Mouse (Mus musculus) adrenal gland, postnatal 14 days (tissue): ENCODE results near the gene Vstm2a. TPM values are rescaled to one million over a fixed set of nuclear protein-coding genes. Genes with fewer than 3 reads are reported as not detected.

Experiments used
- DNase-seq: peaks from one replicate; pipeline ENCODE4 v3.0.0; 2021; ENCODE audit warnings: mixed read lengths
- long read RNA-seq, 2 experiments: library from polyadenylated mRNA; stranded (forward); transcript quantifications; one replicate each; pipeline ENCODE4 v2.0.0; 2021
- total RNA-seq: library from RNA; stranded (reverse); gene quantifications from 2 replicates; pipeline ENCODE4 v1.2.3, GENCODE M21; 2021

Vstm2a gene
- 0.30 TPM in 1 of 2 replicates, not detected in the other for total RNA-seq
- long read RNA-seq, experiment 1, result 0 reads
- long read RNA-seq, experiment 2, result 0 reads

- DNase-seq, result peak; percentile 40
Observed at GRCm38 (mm10) chr11:16257473-16257921, at the start of gene Vstm2a. Gene Vstm2a (plus strand): TSS chr11:16257724.

GRCm38 (mm10) chr11:16257011-16257410 is 513 bp upstream of the Vstm2a start:
- DNase-seq, result no peak

DNA sequence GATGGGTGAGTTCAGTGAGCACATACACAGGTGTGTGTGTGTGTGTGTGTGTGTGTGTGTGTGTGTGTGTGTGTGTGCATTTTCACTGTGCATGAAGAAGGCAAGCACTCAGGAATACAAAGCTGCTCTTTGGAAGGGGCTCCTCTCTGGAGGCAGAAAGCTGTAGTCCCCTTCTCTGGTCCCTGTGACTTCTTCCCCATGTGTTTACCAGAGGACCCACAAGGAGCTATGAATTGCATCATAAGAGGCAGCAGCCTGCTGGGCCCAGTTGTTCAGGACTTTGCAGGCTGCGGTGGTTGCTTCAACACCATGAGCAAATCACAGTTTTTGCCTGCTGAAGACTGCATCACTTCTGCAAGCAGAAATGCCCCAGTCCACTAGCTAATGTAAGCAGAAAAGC is 776 bp downstream of the Vstm2a start:
- DNase-seq, result no peak

DNA sequence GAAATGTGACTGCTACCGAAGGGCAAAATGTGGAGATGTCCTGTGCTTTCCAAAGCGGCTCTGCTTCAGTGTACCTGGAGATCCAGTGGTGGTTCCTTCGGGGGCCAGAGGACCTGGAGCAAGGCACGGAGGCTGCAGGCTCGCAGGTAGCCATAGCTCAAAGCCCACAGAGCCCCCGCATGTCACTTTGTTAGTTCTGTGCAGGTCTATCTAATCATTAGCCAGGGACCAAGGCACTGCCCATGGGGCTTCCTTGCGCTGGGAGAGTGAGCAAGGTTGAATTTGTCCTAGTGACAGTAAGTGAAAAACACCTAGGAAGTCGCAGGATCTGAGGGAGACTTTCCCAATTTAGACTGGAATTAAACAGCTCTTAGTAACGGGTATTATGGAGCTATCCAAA is 2.4 kb downstream of the Vstm2a start:
- DNase-seq, result no peak

DNA sequence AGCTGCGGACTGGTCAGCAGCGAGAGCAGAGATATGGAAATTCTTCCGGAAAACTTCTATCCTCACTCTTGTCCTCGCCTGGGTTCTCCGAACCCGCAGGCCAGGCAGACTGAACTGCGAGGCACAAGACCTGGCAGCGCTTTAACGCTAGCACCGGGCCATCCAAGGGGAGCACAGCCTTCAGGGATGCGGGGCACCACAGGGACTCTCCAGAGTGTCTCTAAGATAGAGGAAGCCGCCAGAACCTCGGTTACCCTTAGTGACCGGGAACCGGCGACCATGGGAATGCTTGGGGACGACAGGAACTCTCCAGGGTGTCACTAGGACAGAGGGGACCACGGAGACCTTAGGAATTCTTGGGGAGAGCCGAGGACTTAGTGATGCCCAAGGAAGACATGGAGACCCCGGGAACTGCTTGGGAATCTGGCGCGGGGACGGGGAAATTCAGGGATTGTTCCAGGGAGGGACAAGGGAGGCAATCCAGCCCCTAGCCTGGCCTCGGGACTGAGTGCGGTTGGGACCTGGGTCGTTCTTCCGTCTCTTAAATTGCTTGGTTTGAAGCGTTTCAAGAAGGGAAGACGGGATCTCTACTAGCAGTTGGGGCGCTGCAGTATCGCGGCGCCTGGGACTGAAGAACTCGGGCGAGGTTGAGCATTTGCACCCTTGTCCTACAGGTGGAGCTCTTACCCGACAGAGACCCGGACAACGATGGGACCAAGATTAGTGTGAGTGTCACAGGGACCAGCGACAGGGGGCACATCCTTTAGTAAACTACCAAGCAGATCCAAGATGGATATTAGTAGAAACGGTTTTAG is 3.4 kb downstream of the Vstm2a start:
- DNase-seq, result peak; percentile 58

- no peak for DNase-seq
Observed at GRCm38 (mm10) chr11:16268396-16268795, 10.9 kb downstream of the Vstm2a start.

DNA sequence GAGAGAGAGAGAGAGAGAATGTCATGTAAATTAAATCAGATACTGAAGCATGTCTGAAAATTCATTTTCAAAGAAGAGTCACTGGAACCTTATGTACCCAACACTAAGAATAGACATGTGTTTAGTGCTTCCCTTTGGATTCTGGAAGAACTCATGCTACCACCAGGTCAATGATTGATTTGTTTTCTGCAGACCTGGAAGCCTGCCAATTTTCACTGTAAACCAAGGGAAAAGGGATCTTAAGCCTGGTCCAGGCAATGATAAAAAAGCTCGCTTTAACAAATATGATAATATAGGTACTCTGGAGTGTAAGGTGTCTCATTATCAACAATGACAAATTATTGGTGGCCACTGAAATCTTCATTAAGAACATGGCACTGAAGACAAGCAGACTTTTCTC is 32.9 kb downstream of the Vstm2a start:
- no peak for DNase-seq

GRCm38 (mm10) chr11:16292960-16293359 is 35.4 kb downstream of the Vstm2a start:
- DNase-seq, result no peak

- DNase-seq, result no peak
Observed at GRCm38 (mm10) chr11:16296521-16296920, 39.0 kb downstream of the Vstm2a start.

DNA sequence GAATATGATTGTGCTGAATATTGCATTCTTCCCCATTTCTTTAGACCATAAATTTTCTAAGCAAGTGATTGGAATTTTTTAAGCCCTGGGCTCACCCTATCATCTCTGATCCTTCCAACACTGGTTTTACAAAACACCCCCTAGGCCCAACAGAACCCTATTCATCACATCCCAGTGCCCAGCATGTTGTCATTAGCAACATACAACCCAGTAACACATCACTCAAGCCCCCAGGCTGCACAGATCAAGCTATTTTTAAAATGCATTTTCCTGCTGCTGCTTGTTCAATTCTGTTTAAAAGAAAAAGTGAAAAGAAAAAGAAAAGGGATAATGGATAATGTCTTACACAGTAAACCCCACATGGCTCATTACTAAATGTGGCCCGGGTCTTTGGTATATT is 42.0 kb downstream of the Vstm2a start:
- no peak for DNase-seq

DNA sequence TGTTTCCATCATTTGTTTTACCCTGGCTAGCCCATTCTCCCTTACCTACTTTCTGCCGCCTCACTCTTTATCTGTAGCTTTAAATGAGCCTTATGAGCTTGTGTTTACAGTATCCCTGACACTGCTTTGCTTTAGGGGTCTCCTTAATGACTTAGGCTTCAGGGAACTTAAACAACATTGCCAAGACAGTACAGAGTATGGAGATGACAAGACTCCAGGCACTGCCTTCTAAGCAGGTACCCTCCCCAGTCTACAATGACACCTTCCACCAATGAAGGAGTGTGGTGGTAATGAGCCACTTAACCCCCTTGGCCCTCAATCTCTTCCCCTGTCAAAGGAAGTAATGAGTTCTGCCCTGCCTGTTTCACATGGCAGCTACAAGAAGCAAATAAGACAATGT is 42.4 kb downstream of the Vstm2a start:
- DNase-seq, result no peak

DNA sequence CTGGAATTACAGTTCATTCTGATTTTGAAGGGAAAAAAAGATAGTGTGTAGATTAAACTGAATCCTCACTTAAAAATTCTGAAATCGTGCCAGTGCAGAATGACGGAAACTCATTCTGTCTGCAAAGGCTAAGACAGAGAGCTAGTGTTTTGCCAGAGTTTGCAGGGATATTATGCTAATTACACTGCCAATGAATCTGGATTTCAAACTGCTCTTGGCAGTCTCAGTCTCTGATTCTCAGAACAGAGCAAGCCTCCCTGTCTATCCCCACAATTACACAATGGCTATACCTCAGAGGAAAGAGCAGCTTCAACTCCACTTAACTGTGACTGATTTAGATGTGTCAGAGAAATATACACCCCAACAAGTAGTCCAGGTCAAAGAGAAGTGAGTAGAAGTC is 43.2 kb downstream of the Vstm2a start:
- DNase-seq, result no peak

- DNase-seq, result no peak
Observed at GRCm38 (mm10) chr11:16315097-16315496, 57.6 kb downstream of the Vstm2a start.

DNA sequence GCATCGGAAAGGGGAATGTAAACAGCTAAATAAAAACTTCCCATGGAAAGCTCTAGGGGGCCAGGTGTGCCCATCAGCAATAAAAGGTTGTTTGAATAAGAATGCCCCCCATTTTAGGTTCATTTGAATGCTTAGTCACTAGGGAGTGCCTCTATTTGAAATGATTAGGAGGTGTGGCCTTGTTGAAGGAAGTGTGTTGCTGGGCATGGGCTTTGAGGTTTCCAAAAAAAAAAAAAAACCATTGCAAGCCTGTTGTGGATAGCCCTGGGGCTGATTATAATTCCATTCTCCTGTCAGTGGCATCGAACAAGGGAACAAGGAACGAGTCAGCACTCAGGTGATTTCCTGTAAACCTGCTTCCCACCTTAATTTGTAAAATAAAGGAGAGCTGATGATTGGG is 87.7 kb downstream of the Vstm2a start:
- DNase-seq, result no peak

- no peak for DNase-seq
Observed at GRCm38 (mm10) chr11:16345676-16346075, 88.2 kb downstream of the Vstm2a start.

DNA sequence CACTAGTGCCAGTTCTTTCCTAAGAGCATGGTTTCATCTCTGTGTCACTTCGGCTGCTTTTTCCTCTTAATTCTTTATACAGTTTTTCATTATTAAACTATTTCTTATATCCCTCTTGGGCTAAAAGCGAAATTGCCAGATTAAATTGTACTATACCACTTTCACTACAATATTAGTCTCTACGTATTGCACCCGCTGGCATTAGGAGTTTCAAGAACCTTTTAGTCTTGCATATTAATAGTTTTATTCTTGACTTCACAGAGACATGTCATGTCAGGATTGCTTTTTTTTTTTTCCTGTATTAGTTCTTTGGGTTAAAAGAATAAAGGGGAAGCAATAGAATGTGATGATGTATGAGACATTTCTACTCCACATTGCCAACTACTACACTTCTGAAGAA is 94.4 kb downstream of the Vstm2a start:
- DNase-seq, result no peak

DNA sequence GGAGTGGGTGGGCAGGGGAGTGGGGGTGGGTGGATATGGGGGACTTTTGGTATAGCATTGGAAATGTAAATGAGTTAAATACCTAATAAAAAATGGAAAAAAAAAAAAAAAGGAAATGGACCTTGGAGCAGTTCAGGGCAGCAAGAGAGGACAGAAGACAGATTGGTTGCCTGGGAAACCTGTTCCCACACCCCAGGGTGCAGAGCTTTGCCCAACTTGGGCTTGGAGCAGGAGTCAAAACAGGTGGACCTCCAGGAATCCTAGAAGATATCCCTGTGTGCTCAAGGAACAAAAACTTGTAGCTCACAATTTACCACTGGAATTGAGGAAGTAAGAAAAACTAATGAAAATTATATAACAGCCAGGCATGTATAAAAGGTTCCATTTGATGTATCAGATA is 96.8 kb downstream of the Vstm2a start:
- DNase-seq, result no peak

GRCm38 (mm10) chr11:16366852-16367587 is 109.5 kb downstream of the Vstm2a start:
- no peak for DNase-seq

GRCm38 (mm10) chr11:16403627-16404026 is 146.1 kb downstream of the Vstm2a start:
- DNase-seq, result peak; percentile 9

DNA sequence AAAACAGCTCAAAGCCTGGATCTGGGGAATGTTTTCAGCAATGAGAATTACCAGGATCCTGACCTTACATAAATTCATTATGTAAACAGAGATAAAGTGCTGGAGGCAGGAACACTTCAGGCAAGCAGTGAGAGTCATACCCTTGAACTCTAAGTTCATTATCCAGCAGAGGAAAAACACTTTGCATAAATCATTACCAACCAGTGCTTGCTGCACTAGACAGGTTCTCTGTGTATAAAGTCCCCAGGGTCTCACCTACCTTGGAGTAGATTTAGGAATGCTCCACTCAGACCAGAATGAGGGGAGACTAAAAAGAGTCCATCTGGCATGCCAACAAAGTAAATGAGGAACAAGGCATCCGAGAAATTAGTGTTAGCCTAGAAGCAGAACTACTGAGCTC is 154.2 kb downstream of the Vstm2a start:
- DNase-seq, result no peak

GRCm38 (mm10) chr11:16412609-16413008 is 155.1 kb downstream of the Vstm2a start:
- DNase-seq, result peak; percentile 53

- DNase-seq, result no peak
Observed at GRCm38 (mm10) chr11:16413077-16413644, 155.6 kb downstream of the Vstm2a start.
